Mouse (Mus musculus) testis, adult 2 months (tissue): ENCODE measurements around the gene Tbc1d17.

Experiments
- CTCF ChIP-seq: fragments of 200-500 bp; IDR thresholded peaks from 2 replicates; pipeline ENCODE4 v1.5.1; 2012; ENCODE audit warnings: low read depth, mild to moderate bottlenecking, inconsistent platforms, low read length, moderate library complexity; ENCODE audit not compliant: control insufficient read depth, insufficient read depth, insufficient replicate concordance
- POLR2A ChIP-seq: fragments of 200-500 bp; IDR thresholded peaks from 2 replicates; pipeline ENCODE4 v1.6.1; 2012; ENCODE audit warnings: low read depth, mild to moderate bottlenecking, inconsistent platforms, low read length, moderate library complexity; ENCODE audit not compliant: control insufficient read depth

DNA sequence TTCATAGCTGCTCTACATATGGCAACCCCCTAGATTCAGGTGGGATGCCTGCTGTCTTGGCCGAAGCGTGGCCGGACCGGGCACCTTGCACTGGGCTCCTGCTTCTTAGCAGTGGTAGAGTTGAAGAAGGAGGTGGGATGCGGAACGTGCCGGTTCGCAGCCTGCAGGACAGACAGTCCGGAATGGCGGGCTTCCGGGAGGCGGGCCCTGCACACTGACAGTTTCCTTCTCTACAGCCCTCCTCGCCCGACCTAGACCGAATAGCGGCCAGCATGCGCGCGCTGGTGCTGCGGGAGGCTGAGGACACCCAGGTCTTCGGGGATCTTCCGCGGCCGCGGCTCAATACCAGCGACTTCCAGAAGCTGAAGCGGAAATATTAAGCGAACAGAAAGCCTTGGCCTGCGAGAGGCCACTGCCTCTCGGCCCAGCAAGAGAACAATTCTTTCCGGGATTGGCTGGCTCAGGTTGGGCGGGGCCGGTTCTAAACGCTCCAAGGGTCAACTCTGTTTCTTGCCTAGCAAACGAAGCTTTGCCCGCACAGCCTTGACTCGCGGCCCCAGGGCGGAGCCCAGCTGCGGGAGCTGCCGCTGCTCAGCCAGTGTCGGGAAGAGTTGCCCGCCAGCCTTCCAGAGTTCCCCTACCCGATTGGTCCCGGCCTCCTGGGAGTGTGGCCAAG is 5.6 kb upstream of the Tbc1d17 start:
- TF ChIP-seq POLR2A, result no peak; the same call in none of the 2 replicates
- TF ChIP-seq CTCF, result no peak
